Mouse (Mus musculus) forebrain, embryonic 16.5 days (tissue): ENCODE results near the gene Chd2. TPM values are rescaled to one million over a fixed set of nuclear protein-coding genes. Genes with fewer than 3 reads are reported as not detected.

Experiments used
- ATAC-seq: fragments of 200-750 bp; cut with Nextera tagmentation; 2 replicates; pipeline ENCODE4 v1.8.0; 2017; ENCODE audit warnings: mild to moderate bottlenecking, moderate library complexity
- H3K27ac ChIP-seq: fragments of 300-500 bp; sonication (generic); 2 replicates; pipeline ENCODE4 v1.5.1; 2014; ENCODE audit warnings: low read length, control low read depth
- H3K27me3 ChIP-seq: fragments of 300-500 bp; sonication (generic); replicated peaks from 2 replicates; pipeline ENCODE4 v1.6.1; 2014; ENCODE audit warnings: low read length; ENCODE audit not compliant: control insufficient read depth, insufficient read depth
- H3K36me3 ChIP-seq: fragments of 300-500 bp; sonication (generic); 2 replicates; pipeline ENCODE4 v1.6.1; 2014; ENCODE audit not compliant: control insufficient read depth, insufficient read depth
- H3K4me1 ChIP-seq: fragments of 300-500 bp; sonication (generic); replicated peaks from 2 replicates; pipeline ENCODE4 v1.6.1; 2014; ENCODE audit warnings: low read length; ENCODE audit not compliant: control insufficient read depth, insufficient read depth
- H3K4me2 ChIP-seq: fragments of 300-500 bp; sonication (generic); 2 replicates; pipeline ENCODE4 v1.6.1; 2014; ENCODE audit warnings: mild to moderate bottlenecking, low read length, control low read depth
- H3K4me3 ChIP-seq: fragments of 300-500 bp; sonication (generic); replicated peaks from 2 replicates; pipeline ENCODE4 v1.5.1; 2014; ENCODE audit warnings: mild to moderate bottlenecking, low read length, control low read depth
- H3K9ac ChIP-seq: fragments of 300-500 bp; sonication (generic); replicated peaks from 2 replicates; pipeline ENCODE4 v1.6.1; 2014; ENCODE audit warnings: low read depth, low read length, control low read depth
- H3K9me3 ChIP-seq: fragments of 300-500 bp; sonication (generic); 2 replicates; pipeline ENCODE4 v1.6.1; 2016; ENCODE audit warnings: low read length; ENCODE audit not compliant: control insufficient read depth
- WGBS: fragments of 180-500 bp; shearing (Covaris S2); extraction: QIAGEN DNeasy Blood & Tissue Kit; methylation state at CpG from one replicate; pipeline ENCODE4 v1.1.7; 2014; 5-methylcytosine and 5-hydroxymethylcytosine counted together
- polyA plus RNA-seq: library from polyadenylated mRNA; unstranded; fragments of >200 nt; fragmentation: Nextera tagmentation; extraction: Ambion mirVana; gene quantifications from 2 replicates; pipeline ENCODE4 v1.2.1, GENCODE M21; 2015

The Chd2 gene
- polyA plus RNA-seq, 1 experiment from 2014 or later: 60.2 TPM

- WGBS: 87% methylated on average over 4 of the region's 4 CpGs
Measured at GRCm38 (mm10) chr7:73545004-73545403, 3.4 kb upstream of the Chd2 start.

GRCm38 (mm10) chr7:73542131-73542853, 662 bp upstream of the Chd2 start:
- H3K9ac ChIP-seq: no peak overlapping the region
- WGBS: 58% methylated on average over 7 of the region's 7 CpGs
- no peak overlapping the region for H3K27ac ChIP-seq
- peaks cover 2% of the 10 kb centered on the region; the same call in 1 of the 2 replicates for H3K36me3 ChIP-seq
- no peaks in the 10 kb centered on the region for H3K27me3 ChIP-seq
- peaks cover 19% of the 10 kb centered on the region for H3K4me1 ChIP-seq
- no peak for ATAC-seq
- no peak overlapping the region; the same call in 1 of the 2 replicates for H3K4me2 ChIP-seq
- H3K4me3 ChIP-seq: no peak overlapping the region
- no peaks in the 10 kb centered on the region for H3K9me3 ChIP-seq

More at GRCm38 (mm10) chr7:73545004-73545403, 3.4 kb upstream of the Chd2 start:
- ATAC-seq: no peak
- Histone ChIP-seq H3K27me3 (no peaks in the 10 kb centered on the region), H3K9ac (no peak overlapping the region), H3K27ac (no peak overlapping the region), H3K9me3 (no peaks in the 10 kb centered on the region), H3K4me3 (no peak overlapping the region), H3K36me3 (peaks cover 11% of the 10 kb centered on the region), H3K4me2 (no peak overlapping the region), H3K4me1 (peaks cover 19% of the 10 kb centered on the region)

GRCm38 (mm10) chr7:73541079-73541390, 595 bp downstream of the Chd2 start:
- ATAC-seq: no peak
- peak overlapping the region; percentile 90 for H3K9ac ChIP-seq
- H3K4me2 ChIP-seq: peak overlapping the region; percentile 65
- peaks cover 20% of the 10 kb centered on the region for H3K4me1 ChIP-seq
- no peaks in the 10 kb centered on the region for H3K27me3 ChIP-seq
- H3K4me3 ChIP-seq: peak overlapping the region; percentile 68
- no peaks in the 10 kb centered on the region for H3K9me3 ChIP-seq
- H3K36me3 ChIP-seq: peaks cover 2% of the 10 kb centered on the region; the same call in 1 of the 2 replicates
- under 1% methylated on average over 4 of the region's 4 CpGs for WGBS
- peak overlapping the region; percentile 99 for H3K27ac ChIP-seq

- Histone ChIP-seq H3K4me1 (peaks cover 22% of the 10 kb centered on the region), H3K27ac (peak overlapping the region; percentile 85), H3K27me3 (no peaks in the 10 kb centered on the region), H3K9me3 (no peaks in the 10 kb centered on the region), H3K9ac (peak overlapping the region; percentile 65), H3K36me3 (peaks cover 2% of the 10 kb centered on the region; the same call in 1 of the 2 replicates), H3K4me3 (peak overlapping the region; percentile 57), H3K4me2 (peak overlapping the region; percentile 65)
- WGBS: under 1% methylated on average over 12 of the region's 12 CpGs
- no peak for ATAC-seq
Measured at GRCm38 (mm10) chr7:73540202-73541078, 1.2 kb downstream of the Chd2 start.

GRCm38 (mm10) chr7:73539116-73539682, 2.4 kb downstream of the Chd2 start:
- Histone ChIP-seq H3K4me3 (peak overlapping the region; percentile 40), H3K36me3 (peaks cover 2% of the 10 kb centered on the region; the same call in 1 of the 2 replicates), H3K4me2 (peak overlapping the region; percentile 72), H3K27me3 (no peaks in the 10 kb centered on the region), H3K4me1 (peaks cover 29% of the 10 kb centered on the region), H3K27ac (peak overlapping the region; percentile 72; the same call in 1 of the 2 replicates), H3K9me3 (no peaks in the 10 kb centered on the region), H3K9ac (peak overlapping the region; percentile 53)
- ATAC-seq: no peak
- WGBS: 15% methylated on average over 2 of the region's 2 CpGs

DNA sequence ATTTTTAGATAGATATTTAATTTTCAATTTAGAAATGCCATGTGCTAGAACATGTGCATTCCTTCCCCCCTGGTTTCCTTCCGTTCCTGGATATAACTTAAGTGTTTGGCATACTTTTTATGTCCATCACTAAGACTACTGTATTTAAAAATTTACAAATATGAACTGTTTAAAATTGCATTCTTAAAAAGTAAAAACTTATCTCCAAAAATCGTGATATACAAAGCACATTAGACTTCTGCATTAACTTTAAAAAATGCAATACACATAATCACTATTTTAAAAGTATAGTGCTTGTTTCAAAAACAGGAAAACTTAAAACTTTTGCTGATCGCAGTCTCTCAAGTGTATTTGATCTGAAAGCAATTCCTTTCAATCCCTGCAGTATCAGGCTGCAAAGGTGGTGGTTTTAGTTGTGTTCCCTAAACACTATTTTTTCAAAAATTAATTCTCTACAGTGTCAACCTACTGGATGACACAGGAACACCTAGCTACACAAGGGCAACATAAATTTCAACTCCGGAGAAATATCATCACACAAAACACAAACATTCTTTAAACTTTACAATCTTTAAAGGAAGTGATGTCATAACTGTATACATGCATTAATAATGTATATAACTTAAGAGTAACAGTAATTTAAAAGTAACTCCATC, 3.1 kb downstream of the Chd2 start:
- Histone ChIP-seq H3K4me3 (peak overlapping the region; percentile 51), H3K27me3 (no peaks in the 10 kb centered on the region), H3K36me3 (peaks cover 2% of the 10 kb centered on the region; the same call in 1 of the 2 replicates), H3K4me1 (peaks cover 35% of the 10 kb centered on the region), H3K4me2 (peak overlapping the region; percentile 85), H3K9me3 (no peaks in the 10 kb centered on the region), H3K9ac (peak overlapping the region; percentile 63), H3K27ac (peak overlapping the region; percentile 89)
- no peak for ATAC-seq
- 10% methylated on average over 4 of the region's 4 CpGs for WGBS

DNA sequence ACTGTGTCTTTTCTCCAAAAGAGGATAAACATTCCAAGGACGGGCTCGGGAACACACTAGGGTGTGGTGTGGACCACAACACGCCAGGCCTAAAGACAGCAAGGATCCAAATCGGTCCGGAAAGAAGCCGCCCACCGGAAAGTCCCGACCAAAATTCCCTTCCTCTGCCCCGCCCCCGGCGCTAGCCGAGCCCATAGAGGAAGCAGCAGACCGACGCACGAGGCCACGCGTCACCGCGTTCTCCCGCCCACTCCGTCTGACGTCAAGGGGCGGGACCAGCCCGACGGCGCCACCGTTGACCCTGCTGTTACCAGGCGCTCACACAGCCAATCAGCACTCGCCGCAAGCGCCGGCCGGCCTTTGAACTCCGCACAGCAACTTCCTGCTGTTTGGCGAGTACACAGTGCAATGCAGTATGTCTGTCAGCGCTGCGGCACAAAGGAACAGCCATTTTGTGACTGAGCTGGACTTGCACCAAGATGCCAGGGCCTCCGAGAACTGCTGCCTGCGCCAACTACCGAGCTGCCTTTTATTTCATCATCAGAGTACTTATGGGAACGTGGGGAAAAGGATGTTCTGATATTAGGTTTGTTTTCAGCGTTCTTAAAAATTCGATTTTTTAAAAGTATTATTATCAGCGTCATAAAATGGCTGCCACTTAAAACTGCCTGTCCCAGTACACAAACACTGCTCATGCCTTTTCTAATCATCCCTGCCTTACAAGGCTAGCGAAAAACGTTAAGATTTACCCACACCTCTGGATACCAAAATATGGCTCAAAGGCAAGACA, 3.8 kb downstream of the Chd2 start:
- Histone ChIP-seq H3K9ac (peak overlapping the region; percentile 63), H3K4me2 (peak overlapping the region; percentile 85), H3K4me1 (peaks cover 42% of the 10 kb centered on the region), H3K4me3 (peak overlapping the region; percentile 51), H3K27me3 (no peaks in the 10 kb centered on the region), H3K9me3 (no peaks in the 10 kb centered on the region), H3K36me3 (no peaks in the 10 kb centered on the region; the same call in 1 of the 2 replicates), H3K27ac (peak overlapping the region; percentile 89)
- WGBS: under 1% methylated on average over 46 of the region's 46 CpGs
- ATAC-seq: peak; percentile 98

GRCm38 (mm10) chr7:73537228-73537627, 4.4 kb downstream of the Chd2 start:
- Histone ChIP-seq H3K9me3 (no peaks in the 10 kb centered on the region), H3K36me3 (no peaks in the 10 kb centered on the region), H3K27me3 (no peaks in the 10 kb centered on the region), H3K27ac (peak overlapping the region; percentile 89), H3K4me2 (peak overlapping the region; percentile 85), H3K4me3 (peak overlapping the region; percentile 51), H3K4me1 (peaks cover 40% of the 10 kb centered on the region), H3K9ac (peak overlapping the region; percentile 61)
- peak; percentile 0; the same call in 1 of the 2 replicates for ATAC-seq
- WGBS: 17% methylated on average over 10 of the region's 10 CpGs
